Mouse (Mus musculus) hindbrain, postnatal 0 days (tissue): ENCODE measurements around the gene Dlg4. TPM values are rescaled to one million over a fixed set of nuclear protein-coding genes. Genes with fewer than 3 reads are reported as not detected.
A peak's percentile ranks its signal among the peaks of the same experiment; 100 is the strongest.

Source experiments
- ATAC-seq: fragments of 200-750 bp; cut with Nextera tagmentation; 2 replicates; pipeline ENCODE4 v1.8.0; 2017; ENCODE audit warnings: mild to moderate bottlenecking, moderate TSS enrichment, moderate library complexity
- DNase-seq: peaks from one replicate; pipeline ENCODE4 v3.0.0-alpha.2; 2015; ENCODE audit warnings: low spot score
- H3K27ac ChIP-seq: fragments of 300-500 bp; sonication (generic); 2 replicates; pipeline ENCODE4 v1.5.1; 2014; ENCODE audit warnings: mild to moderate bottlenecking
- H3K27me3 ChIP-seq: fragments of 300-500 bp; sonication (generic); 2 replicates; pipeline ENCODE4 v1.6.1; 2014; ENCODE audit warnings: low read length, mixed read lengths; ENCODE audit not compliant: insufficient read depth
- H3K36me3 ChIP-seq: fragments of 300-500 bp; sonication (generic); 2 replicates; pipeline ENCODE4 v1.6.1; 2014; ENCODE audit warnings: low read length, mixed read lengths; ENCODE audit not compliant: insufficient read depth
- H3K4me1 ChIP-seq: fragments of 300-500 bp; sonication (generic); 2 replicates; pipeline ENCODE4 v1.6.1; 2014; ENCODE audit warnings: antibody characterized with exemption, low read length, mixed read lengths; ENCODE audit not compliant: insufficient read depth
- H3K4me2 ChIP-seq: fragments of 300-500 bp; sonication (generic); 2 replicates; pipeline ENCODE4 v1.6.1; 2014; ENCODE audit warnings: low read depth, mild to moderate bottlenecking, low read length, moderate library complexity, mixed read lengths
- H3K4me3 ChIP-seq: fragments of 300-500 bp; sonication (generic); 2 replicates; pipeline ENCODE4 v1.5.1; 2014; ENCODE audit warnings: low read length
- H3K9ac ChIP-seq: fragments of 300-500 bp; sonication (generic); replicated peaks from 2 replicates; pipeline ENCODE4 v1.6.1; 2014; ENCODE audit warnings: mild to moderate bottlenecking, low read length, moderate library complexity, mixed read lengths
- H3K9me3 ChIP-seq: fragments of 300-500 bp; sonication (generic); 2 replicates; pipeline ENCODE4 v1.6.1; 2016; ENCODE audit warnings: low read length, mixed read lengths
- CTCF ChIP-seq: IDR thresholded peaks from 2 replicates; pipeline ENCODE4 v1.5.1; 2016; ENCODE audit warnings: antibody characterized with exemption, control low read depth, low read depth
- WGBS: fragments of 180-500 bp; shearing (Covaris S2); extraction: QIAGEN DNeasy Blood & Tissue Kit; methylation state at CpG from one replicate; pipeline ENCODE4 v1.1.7; 2014; 5-methylcytosine and 5-hydroxymethylcytosine counted together
- polyA plus RNA-seq: library from polyadenylated mRNA; unstranded; fragments of >200 nt; fragmentation: Nextera tagmentation; extraction: Ambion mirVana; gene quantifications from 2 replicates; pipeline ENCODE4 v1.2.1, GENCODE M21; 2015
- total RNA-seq: library from RNA; depleted of rRNA; stranded (reverse); fragments of >200 nt; gene quantifications from 2 replicates; pipeline ENCODE4 v1.2.3, GENCODE M21; 2014

The Dlg4 gene
- total and polyA plus RNA-seq, 2 experiments from 2014 or later: 18.8 to 209 TPM

DNA sequence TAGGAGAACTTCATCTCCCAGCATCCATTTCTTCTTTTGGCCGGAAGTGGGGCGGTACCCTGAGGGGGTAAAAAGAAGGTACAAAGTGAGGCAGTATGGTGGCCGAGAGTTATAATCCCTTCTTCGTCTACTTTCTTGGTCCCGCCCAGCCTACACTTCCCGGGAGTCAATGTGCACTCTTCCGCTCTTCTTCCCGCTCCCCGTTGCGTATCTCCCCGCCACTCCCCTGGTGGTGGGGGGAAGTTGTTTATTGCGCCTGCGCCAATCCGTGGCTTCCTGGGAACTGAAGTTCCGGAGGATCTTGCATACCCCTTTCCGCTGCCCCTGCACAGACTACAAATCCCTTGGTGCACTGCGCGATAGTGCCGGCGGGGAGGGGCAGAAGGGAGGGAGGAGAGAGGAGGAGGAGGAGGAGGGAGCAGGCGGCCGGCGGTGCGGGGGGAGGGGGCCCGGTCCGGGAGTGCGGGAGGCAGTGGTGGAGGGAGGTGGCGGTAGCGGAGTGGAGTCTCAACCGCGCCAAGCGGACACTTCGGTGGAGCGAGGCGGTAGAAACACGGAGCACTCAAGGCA, 21.3 kb upstream of the Dlg4 start, which contains the start of gene Phf23:
Gene Phf23 (plus strand): TSS at position 387 of the 570 bp plus-strand sequence.
- Histone ChIP-seq H3K27ac (peak within 1 kb of the TSS; percentile 90), H3K9me3 (no peaks in the 10 kb centered on the region), H3K4me1 (peaks cover 8% of the 10 kb centered on the region; the same call in 1 of the 2 replicates), H3K36me3 (peaks cover 12% of the 10 kb centered on the region; the same call in 1 of the 2 replicates), H3K4me2 (peak within 1 kb of the TSS; percentile 68), H3K27me3 (no peaks in the 10 kb centered on the region), H3K9ac (peak within 1 kb of the TSS; percentile 64), H3K4me3 (peak within 1 kb of the TSS; percentile 60)
- peak; percentile 99 for DNase-seq
- ATAC-seq: peak; percentile 87
- WGBS: under 1% methylated on average over 36 of the region's 36 CpGs
- TF ChIP-seq CTCF: peak; percentile 65

GRCm38 (mm10) chr11:69996161-69997061, 20.3 kb upstream of the Dlg4 start:
- H3K9ac ChIP-seq: peak overlapping the region; percentile 64
- peaks cover 11% of the 10 kb centered on the region for H3K4me1 ChIP-seq
- peak overlapping the region; percentile 68 for H3K4me2 ChIP-seq
- no peak for TF ChIP-seq CTCF
- 1% methylated on average over 62 of the region's 66 CpGs for WGBS
- DNase-seq (peak; percentile 74), ATAC-seq (no peak)
- H3K36me3 ChIP-seq: peaks cover 12% of the 10 kb centered on the region; the same call in 1 of the 2 replicates
- H3K9me3 ChIP-seq: no peaks in the 10 kb centered on the region
- H3K27ac ChIP-seq: peak overlapping the region; percentile 90
- H3K4me3 ChIP-seq: peak overlapping the region; percentile 60
- H3K27me3 ChIP-seq: no peaks in the 10 kb centered on the region

DNA sequence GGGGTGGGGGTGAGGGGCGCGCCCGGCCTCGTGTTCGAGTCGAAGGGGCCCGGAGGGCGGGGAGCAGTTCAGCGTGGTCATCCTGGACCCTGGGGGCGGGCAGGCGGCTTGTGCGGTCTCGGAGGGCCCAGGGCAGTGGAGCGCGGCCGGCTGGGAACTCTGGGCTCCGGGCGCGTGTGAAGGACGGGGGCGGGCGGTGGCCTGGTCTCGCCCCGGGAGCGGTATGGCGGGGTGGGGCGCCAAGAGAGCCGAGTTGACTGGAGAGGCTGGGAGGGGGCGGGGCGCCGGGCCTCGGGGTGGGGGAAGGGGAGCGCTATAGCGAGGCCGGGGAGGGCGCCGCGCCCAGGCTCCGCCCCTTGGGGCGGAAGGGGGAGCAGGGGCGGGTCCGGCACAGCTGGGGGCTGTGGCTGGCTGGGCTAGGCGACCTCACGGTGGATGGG, 19.7 kb upstream of the Dlg4 start:
- peaks cover 12% of the 10 kb centered on the region; the same call in 1 of the 2 replicates for H3K36me3 ChIP-seq
- peaks cover 16% of the 10 kb centered on the region for H3K4me1 ChIP-seq
- no peak for TF ChIP-seq CTCF
- peak overlapping the region; percentile 68 for H3K4me2 ChIP-seq
- peak; percentile 80 for DNase-seq
- 1% methylated on average over 32 of the region's 44 CpGs for whole genome bisulfite sequencing
- peak overlapping the region; percentile 60 for H3K4me3 ChIP-seq
- peak overlapping the region; percentile 90 for H3K27ac ChIP-seq
- H3K9ac ChIP-seq: peak overlapping the region; percentile 64
- peak; percentile 15; the same call in 1 of the 2 replicates for ATAC-seq
- no peaks in the 10 kb centered on the region for H3K9me3 ChIP-seq
- no peaks in the 10 kb centered on the region for H3K27me3 ChIP-seq

GRCm38 (mm10) chr11:69998567-69999491, 17.9 kb upstream of the Dlg4 start:
- ATAC-seq (no peak), DNase-seq (no peak)
- Histone ChIP-seq H3K27ac (no peak overlapping the region), H3K4me2 (no peak overlapping the region), H3K4me1 (peaks cover 22% of the 10 kb centered on the region), H3K36me3 (peaks cover 12% of the 10 kb centered on the region; the same call in 1 of the 2 replicates), H3K9me3 (no peaks in the 10 kb centered on the region), H3K4me3 (no peak overlapping the region), H3K9ac (no peak overlapping the region), H3K27me3 (no peaks in the 10 kb centered on the region)
- TF ChIP-seq CTCF: peak; percentile 44
- WGBS: 92% methylated on average over 27 of the region's 27 CpGs

DNA sequence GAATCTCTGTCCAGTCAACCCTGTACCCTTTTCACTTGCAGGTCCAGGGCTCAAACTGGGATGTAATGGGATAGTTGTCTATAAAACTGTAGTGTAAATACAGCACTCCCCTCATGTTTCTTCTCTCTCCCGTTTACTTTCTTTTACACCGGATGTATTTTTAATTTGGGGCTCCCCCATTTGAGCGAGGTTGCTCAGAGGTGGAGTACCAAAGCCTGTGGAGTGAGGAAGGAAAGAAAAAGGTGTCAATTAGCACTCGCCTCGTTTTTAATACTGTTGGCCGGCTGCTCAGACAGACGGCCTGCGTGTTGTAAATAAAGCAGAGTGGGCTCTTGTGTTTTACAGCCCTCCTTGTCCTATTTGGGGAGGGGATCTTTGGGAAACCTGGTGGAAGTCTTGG, 17.1 kb upstream of the Dlg4 start:
- H3K4me1 ChIP-seq: peaks cover 22% of the 10 kb centered on the region
- peak overlapping the region; percentile 92; the same call in 1 of the 2 replicates for H3K4me2 ChIP-seq
- H3K27ac ChIP-seq: peak overlapping the region; percentile 88; the same call in 1 of the 2 replicates
- no peak for TF ChIP-seq CTCF
- no peak for ATAC-seq
- H3K27me3 ChIP-seq: no peaks in the 10 kb centered on the region
- no peak for DNase-seq
- peaks cover 12% of the 10 kb centered on the region; the same call in 1 of the 2 replicates for H3K36me3 ChIP-seq
- no peak overlapping the region for H3K4me3 ChIP-seq
- WGBS: 86% methylated on average over 8 of the region's 8 CpGs
- no peaks in the 10 kb centered on the region for H3K9me3 ChIP-seq
- no peak overlapping the region for H3K9ac ChIP-seq

DNA sequence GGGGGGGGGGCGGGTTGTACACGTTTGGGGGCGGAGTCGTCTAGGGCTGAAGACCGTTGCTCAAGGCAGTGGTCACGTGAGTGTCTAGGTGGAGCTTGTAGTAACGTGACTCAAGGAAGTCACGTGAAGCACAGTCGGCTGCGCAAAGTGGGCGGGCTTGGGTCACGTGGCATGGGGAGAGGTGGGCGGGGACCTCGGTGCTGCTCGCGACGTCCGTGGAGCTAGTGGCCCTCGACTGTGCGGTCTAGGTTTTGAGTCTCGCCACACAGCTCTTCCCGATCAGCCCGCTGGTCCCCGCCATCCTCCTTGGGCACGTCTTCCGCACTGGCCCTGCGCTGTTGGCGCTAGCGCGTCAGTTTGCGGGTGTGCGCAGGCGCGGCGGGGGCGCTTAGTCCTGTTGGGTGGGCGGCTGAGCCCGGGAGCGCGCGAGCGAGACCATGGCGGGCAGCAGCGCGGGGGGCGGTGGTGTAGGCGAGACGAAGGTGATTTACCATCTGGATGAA, 16.3 kb upstream of the Dlg4 start, which contains the start of gene Dvl2:
Gene Dvl2 (plus strand): TSS at position 200 of the 503 bp plus-strand sequence.
- Histone ChIP-seq H3K4me3 (peak within 1 kb of the TSS; percentile 67), H3K9me3 (no peaks in the 10 kb centered on the region), H3K4me1 (peaks cover 22% of the 10 kb centered on the region), H3K9ac (peak within 1 kb of the TSS; percentile 77), H3K36me3 (peaks cover 20% of the 10 kb centered on the region; the same call in 1 of the 2 replicates), H3K4me2 (peak within 1 kb of the TSS; percentile 92), H3K27ac (peak within 1 kb of the TSS; percentile 88), H3K27me3 (no peaks in the 10 kb centered on the region)
- DNase-seq: peak; percentile 98
- WGBS: 2% methylated on average over 47 of the region's 48 CpGs
- ATAC-seq: peak; percentile 78
- TF ChIP-seq CTCF: no peak
